Mouse (Mus musculus) spleen, adult 2 months (tissue): ENCODE data around the gene Ppil1.

ENCODE experiments used
- CTCF ChIP-seq: fragments of 200-500 bp; IDR thresholded peaks from 2 replicates; pipeline ENCODE4 v1.5.1; 2011; ENCODE audit warnings: mild to moderate bottlenecking, inconsistent platforms; ENCODE audit not compliant: insufficient read depth, insufficient read length, insufficient replicate concordance; ENCODE audit errors: extremely low read depth
- POLR2A ChIP-seq: fragments of 200-500 bp; IDR thresholded peaks from 2 replicates; pipeline ENCODE4 v1.6.1; 2011; ENCODE audit warnings: low read depth, low read length, inconsistent platforms

GRCm38 (mm10) chr17:29262259-29262649 lies 1.7 kb downstream of the Ppil1 start:
- no peak for TF ChIP-seq CTCF
- no peak for TF ChIP-seq POLR2A
